Mouse (Mus musculus) retina, embryonic 14.5 days (tissue): ENCODE results near the gene Nos1ap.

Experiments
- DNase-seq: peaks from one replicate; pipeline ENCODE4 v3.0.0-alpha.2; 2015; ENCODE audit warnings: low spot score

Nos1ap gene

GRCm38 (mm10) chr1:170546297-170546696 lies 43.4 kb downstream of the Nos1ap start:
- DNase-seq: no peak

GRCm38 (mm10) chr1:170545286-170545685 lies 44.4 kb downstream of the Nos1ap start:
- no peak for DNase-seq

- no peak for DNase-seq
Measured at GRCm38 (mm10) chr1:170539507-170539906, 50.2 kb downstream of the Nos1ap start.

GRCm38 (mm10) chr1:170538481-170539061 lies 51.1 kb downstream of the Nos1ap start:
- DNase-seq: no peak

GRCm38 (mm10) chr1:170536344-170536743 lies 53.3 kb downstream of the Nos1ap start:
- no peak for DNase-seq

GRCm38 (mm10) chr1:170535221-170535620 lies 54.4 kb downstream of the Nos1ap start:
- DNase-seq: no peak

GRCm38 (mm10) chr1:170531286-170531685 lies 58.4 kb downstream of the Nos1ap start:
- DNase-seq: no peak

- DNase-seq: no peak
Measured at GRCm38 (mm10) chr1:170530456-170530855, 59.2 kb downstream of the Nos1ap start.

- DNase-seq: no peak
Measured at GRCm38 (mm10) chr1:170522891-170523290, 66.8 kb downstream of the Nos1ap start.

GRCm38 (mm10) chr1:170521520-170522205 lies 68.0 kb downstream of the Nos1ap start:
- DNase-seq: peak; percentile 87

- DNase-seq: no peak
Measured at GRCm38 (mm10) chr1:170520206-170520605, 69.5 kb downstream of the Nos1ap start.

GRCm38 (mm10) chr1:170519631-170520030 lies 70.0 kb downstream of the Nos1ap start:
- DNase-seq: no peak

GRCm38 (mm10) chr1:170516182-170516581 lies 73.5 kb downstream of the Nos1ap start:
- DNase-seq: no peak

- no peak for DNase-seq
Measured at GRCm38 (mm10) chr1:170515455-170515854, 74.2 kb downstream of the Nos1ap start.

- no peak for DNase-seq
Measured at GRCm38 (mm10) chr1:170514226-170514625, 75.4 kb downstream of the Nos1ap start.

- DNase-seq: peak; percentile 77
Measured at GRCm38 (mm10) chr1:170512429-170513097, 77.1 kb downstream of the Nos1ap start.

- no peak for DNase-seq
Measured at GRCm38 (mm10) chr1:170510595-170511240, 78.9 kb downstream of the Nos1ap start.

- DNase-seq: no peak
Measured at GRCm38 (mm10) chr1:170506309-170506708, 83.4 kb downstream of the Nos1ap start.

- DNase-seq: no peak
Measured at GRCm38 (mm10) chr1:170505107-170505506, 84.6 kb downstream of the Nos1ap start.

GRCm38 (mm10) chr1:170504378-170504777 lies 85.3 kb downstream of the Nos1ap start:
- DNase-seq: no peak

- DNase-seq: no peak
Measured at GRCm38 (mm10) chr1:170503277-170503739, 86.4 kb downstream of the Nos1ap start.

- DNase-seq: no peak
Measured at GRCm38 (mm10) chr1:170502491-170503276, 87.0 kb downstream of the Nos1ap start.
